ENCODE assay signal across 9 mouse cellular contexts in genomic region chr2:32877761-32878393, GRCm38 (mm10). TPM values are rescaled to one million over a fixed set of nuclear protein-coding genes. Genes with fewer than 3 reads are reported as not detected.
A peak's percentile ranks its signal among the peaks of the same experiment; 100 is the strongest.
DNase-seq lines count a peak whose midpoint lies in the region; ATAC-seq and TF ChIP-seq lines count a peak whose summit lies in the region.
"Had no signal": no experiment of that assay in that cellular context is flagged by ENCODE, and none has a peak within 500 bp of the region (broad histone marks: within the 10 kb centered on the region; RNA-seq: fewer than 3 reads in every experiment).

No protein-coding gene starts in this region.

- peak overlapping the region; percentile 96 for H3K9ac ChIP-seq in heart, embryonic 16.5 days (ENCODE audit: low read length)
- H3K9ac ChIP-seq in forebrain, embryonic 11.5 days (ENCODE audit: low read length): no peak overlapping the region
- H3K9ac ChIP-seq in liver, embryonic 11.5 days (ENCODE audit: low read depth, low read length): no peak overlapping the region
- H3K9ac ChIP-seq in midbrain, postnatal 0 days (replicated peaks; ENCODE audit: low read length, poor library complexity, severe bottlenecking): peak overlapping the region; percentile 93

- no peaks in the 10 kb centered on the region for H3K9me3 ChIP-seq in heart, embryonic 16.5 days (replicated peaks; ENCODE audit: control insufficient read depth, low read length)
- no peaks in the 10 kb centered on the region for H3K9me3 ChIP-seq in forebrain, embryonic 11.5 days (ENCODE audit: control insufficient read depth, low read length)
- no peaks in the 10 kb centered on the region for H3K9me3 ChIP-seq in liver, embryonic 11.5 days (ENCODE audit: control insufficient read depth, low read length)
- no peaks in the 10 kb centered on the region for H3K9me3 ChIP-seq in midbrain, postnatal 0 days (ENCODE audit: low read length)
- H3K9me3 ChIP-seq: G1E had no signal

- no peak for ATAC-seq in heart, embryonic 16.5 days (replicated peaks; ENCODE audit: extremely low read depth, insufficient read depth, low FRiP score)
- no peak for ATAC-seq in forebrain, embryonic 11.5 days (replicated peaks; ENCODE audit: low FRiP score)
- no peak for ATAC-seq in liver, embryonic 11.5 days (replicated peaks; ENCODE audit: low FRiP score)
- no peak for ATAC-seq in midbrain, postnatal 0 days (ENCODE audit: low FRiP score)

- peak overlapping the region; percentile 97 for H3K27ac ChIP-seq in heart, embryonic 16.5 days (ENCODE audit: low read length)
- H3K27ac ChIP-seq in forebrain, embryonic 11.5 days (ENCODE audit: low read depth, low read length): no peak overlapping the region
- no peak overlapping the region for H3K27ac ChIP-seq in liver, embryonic 11.5 days (ENCODE audit: low read depth, low read length)
- H3K27ac ChIP-seq in midbrain, postnatal 0 days (ENCODE audit: low read depth, low read length): no peak overlapping the region

- peaks cover 71% of the 10 kb centered on the region for H3K4me1 ChIP-seq in heart, embryonic 16.5 days (ENCODE audit: control insufficient read depth, insufficient read depth, low read length)
- peaks cover 17% of the 10 kb centered on the region; the same call in 1 of the 2 replicates for H3K4me1 ChIP-seq in forebrain, embryonic 11.5 days (replicated peaks; ENCODE audit: control insufficient read depth, insufficient read depth, low read length)
- H3K4me1 ChIP-seq in liver, embryonic 11.5 days (replicated peaks; ENCODE audit: control insufficient read depth, insufficient read depth, low read length): peaks cover 62% of the 10 kb centered on the region
- H3K4me1 ChIP-seq in midbrain, postnatal 0 days (ENCODE audit: insufficient read depth, low read length): peaks cover 32% of the 10 kb centered on the region

- no peak for TF ChIP-seq CTCF in midbrain, postnatal 0 days (IDR thresholded peaks at IDR 0.05)

- H3K4me3 ChIP-seq in heart, embryonic 16.5 days (ENCODE audit: low read length): peak overlapping the region; percentile 92
- H3K4me3 ChIP-seq in forebrain, embryonic 11.5 days (ENCODE audit: low read depth, low read length): no peak overlapping the region
- H3K4me3 ChIP-seq in liver, embryonic 11.5 days (ENCODE audit: low read depth, low read length): peak overlapping the region; percentile 70
- H3K4me3 ChIP-seq in midbrain, postnatal 0 days (ENCODE audit: low read depth, low read length): peak overlapping the region; percentile 74

- H3K27me3 ChIP-seq in heart, embryonic 16.5 days (ENCODE audit: control insufficient read depth, insufficient read depth, low read length): no peaks in the 10 kb centered on the region
- no peaks in the 10 kb centered on the region for H3K27me3 ChIP-seq in forebrain, embryonic 11.5 days (ENCODE audit: control insufficient read depth, insufficient read depth, low read length)
- no peaks in the 10 kb centered on the region for H3K27me3 ChIP-seq in liver, embryonic 11.5 days (replicated peaks; ENCODE audit: control insufficient read depth, insufficient read depth, low read length)
- H3K27me3 ChIP-seq in midbrain, postnatal 0 days (ENCODE audit: insufficient read depth, low read length): no peaks in the 10 kb centered on the region

- peak overlapping the region; percentile 91 for H3K4me2 ChIP-seq in heart, embryonic 16.5 days (ENCODE audit: low read depth, low read length)
- H3K4me2 ChIP-seq in forebrain, embryonic 11.5 days (ENCODE audit: low read depth, low read length, severe bottlenecking): peak overlapping the region; percentile 97; the same call in 1 of the 2 replicates
- peak overlapping the region; percentile 96 for H3K4me2 ChIP-seq in liver, embryonic 11.5 days
- peak overlapping the region; percentile 87 for H3K4me2 ChIP-seq in midbrain, postnatal 0 days (ENCODE audit: low read depth, low read length, poor library complexity, severe bottlenecking)

- DNase-seq in heart, postnatal 25 days (ENCODE audit: low spot score): no peak
- no peak for DNase-seq in forebrain, embryonic 11.5 days (ENCODE audit: low spot score)
- no peak for DNase-seq in liver, embryonic 11.5 days (ENCODE audit: low spot score)
- DNase-seq in midbrain, postnatal 0 days (ENCODE audit: low spot score): no peak
- DNase-seq in cerebellum, postnatal 14 days: no peak
- DNase-seq in adrenal gland, adult (ENCODE audit: inconsistent age in 2 of 2, low spot score in 1 of 2): no peak
- no peak for DNase-seq in thymus, postnatal 36 days

- H3K36me3 ChIP-seq in heart, embryonic 16.5 days (ENCODE audit: control insufficient read depth, insufficient read depth): no peaks in the 10 kb centered on the region
- no peaks in the 10 kb centered on the region for H3K36me3 ChIP-seq in forebrain, embryonic 11.5 days (ENCODE audit: control insufficient read depth, insufficient read depth, low read length)
- no peaks in the 10 kb centered on the region for H3K36me3 ChIP-seq in liver, embryonic 11.5 days (ENCODE audit: control insufficient read depth, insufficient read depth, low read length)
- no peaks in the 10 kb centered on the region for H3K36me3 ChIP-seq in midbrain, postnatal 0 days (ENCODE audit: insufficient read depth, low read length)
- H3K36me3 ChIP-seq: G1E had no signal

- intact Hi-C loops in heart, postnatal 25 days (cut with DNase I): loop anchor here (2.0 kb wide), 1 partner anchor 35 kb away; no protein-coding TSS in a partner anchor

- 29% methylated on average over 6 of the region's 6 CpGs for WGBS in heart, embryonic 16.5 days
- 48% methylated on average over 6 of the region's 6 CpGs for WGBS in forebrain, embryonic 11.5 days
- WGBS in liver, embryonic 11.5 days: 54% methylated on average over 6 of the region's 6 CpGs
- WGBS in midbrain, postnatal 0 days: 69% methylated on average over 5 of the region's 6 CpGs

RNA-seq across cellular contexts. Expression of gene Fam129b, which starts 2.0 kb away (rescaled TPM):
- polyA plus RNA-seq in heart, embryonic 16.5 days (2015; fragmentation: Nextera tagmentation; extraction: Ambion mirVana): 44.9 and 57.3 TPM in 2 replicates
- 10 to 100 TPM; 23.8 to 31.9 TPM for total RNA-seq in heart, postnatal 25 days (2021)
- 13.8 and 15.4 TPM in 2 replicates for polyA plus RNA-seq in forebrain, embryonic 11.5 days (2014; fragmentation: Nextera tagmentation; extraction: Ambion mirVana)
- polyA plus RNA-seq in liver, embryonic 11.5 days (2014; fragmentation: Nextera tagmentation; extraction: Ambion mirVana): 11.1 and 11.9 TPM in 2 replicates
- 39.5 and 40.9 TPM in 2 replicates for total RNA-seq in midbrain, postnatal 0 days (2014; rRNA removed)
- polyA plus RNA-seq in midbrain, postnatal 0 days (2015; fragmentation: Nextera tagmentation; extraction: Ambion mirVana): 17.7 and 18.1 TPM in 2 replicates

RNA-seq across cellular contexts. Expression of gene Stxbp1, which starts 30.8 kb away (rescaled TPM):
- polyA plus RNA-seq in heart, embryonic 16.5 days (2015; fragmentation: Nextera tagmentation; extraction: Ambion mirVana): 28.0 and 29.2 TPM in 2 replicates
- total RNA-seq in heart, postnatal 25 days (2021): 10 to 100 TPM; 11.0 to 11.7 TPM
- polyA plus RNA-seq in forebrain, embryonic 11.5 days (2014; fragmentation: Nextera tagmentation; extraction: Ambion mirVana): 44.0 and 44.6 TPM in 2 replicates
- polyA plus RNA-seq in liver, embryonic 11.5 days (2014; fragmentation: Nextera tagmentation; extraction: Ambion mirVana): 11.8 and 12.0 TPM in 2 replicates
- total RNA-seq in midbrain, postnatal 0 days (2014; rRNA removed): 185 and 264 TPM in 2 replicates
- polyA plus RNA-seq in midbrain, postnatal 0 days (2015; fragmentation: Nextera tagmentation; extraction: Ambion mirVana): 424 and 430 TPM in 2 replicates

Comparison
In these comparisons a context has a peak if more than half of its experiments do, and no peak if none do; other contexts are left out.
1. H3K9ac ChIP-seq: peak in heart, embryonic 16.5 days (single experiment) and midbrain, postnatal 0 days (single experiment); none in forebrain, embryonic 11.5 days (single experiment) and liver, embryonic 11.5 days (single experiment).
2. Peak in every context shown above with its lines, with median percentiles within 50 percentile points of each other: H3K4me2 ChIP-seq.